Mouse (Mus musculus) kidney, adult 8-10 months (tissue): ENCODE results near the gene Ppip5k1.
"Not testable (repeated sequence)": the region's sequence is repeated elsewhere in the genome, so short reads cannot be mapped to it uniquely, and the experiment has no call there.

Source experiments
- DNase-seq, 2 experiments: peaks; one replicate each; pipeline ENCODE4 v3.0.0; 2022

Ppip5k1 gene

DNA sequence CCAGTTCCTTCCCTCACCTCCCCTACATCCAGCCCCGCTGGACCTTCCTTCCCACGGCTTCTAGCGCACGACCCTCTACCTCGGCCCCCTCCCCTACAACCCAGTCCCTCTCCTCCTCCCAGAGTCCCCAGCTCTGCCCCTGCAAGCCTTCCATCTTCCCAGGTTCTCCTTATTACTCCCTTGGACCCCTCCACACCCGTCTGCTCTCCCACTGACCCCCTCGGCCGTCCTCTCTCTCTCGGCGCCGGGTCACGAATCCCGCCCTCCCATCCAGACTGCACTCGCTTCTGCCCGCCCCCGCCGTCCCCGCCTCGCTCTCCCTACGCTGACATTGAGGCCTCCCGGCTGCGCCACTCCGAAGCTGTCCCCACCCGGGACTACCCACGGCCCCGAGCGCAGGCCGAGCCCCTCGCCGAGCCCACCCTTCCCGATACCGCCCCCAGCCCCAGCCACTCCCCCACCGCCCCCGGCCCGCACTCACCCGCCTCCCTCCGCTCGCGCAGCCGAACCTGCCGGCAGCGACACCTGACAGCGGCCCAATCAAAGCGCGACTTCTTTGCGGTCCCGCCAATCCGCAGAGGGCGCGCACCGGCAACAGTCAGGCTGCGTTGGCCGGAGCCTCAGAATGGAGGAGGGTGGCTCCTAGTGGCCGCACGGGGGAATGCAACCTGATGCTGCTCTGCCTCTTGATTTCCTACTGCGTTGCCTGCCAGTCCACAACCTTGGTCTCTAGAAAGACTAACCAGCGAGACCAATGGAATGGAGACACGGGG lies at the start of gene Ppip5k1:
TSS of gene Ppip5k1 (minus strand) at position 577 of the 773 bp plus-strand sequence.
- DNase-seq: peak; percentile 97 to 98

DNA sequence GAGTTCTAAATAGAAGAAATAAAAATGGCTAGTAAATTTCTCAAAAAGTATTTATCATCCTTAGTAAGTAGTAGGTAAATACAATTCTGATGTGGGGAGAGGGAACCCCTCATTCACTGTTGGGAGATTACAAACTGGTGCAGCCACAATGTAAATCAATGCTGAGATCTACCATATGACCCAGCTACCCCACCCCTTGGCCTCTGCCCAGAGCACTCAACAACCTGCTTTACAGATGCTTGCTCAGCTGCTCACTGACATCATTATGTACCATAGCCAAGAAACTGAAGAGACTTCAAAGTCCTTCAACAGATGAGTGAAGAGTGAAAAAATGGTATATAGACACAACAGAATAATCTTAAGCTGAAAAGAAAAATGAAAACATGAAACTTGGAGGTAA lies 48.1 kb upstream of the Ppip5k1 start:
- no peak for DNase-seq

DNA sequence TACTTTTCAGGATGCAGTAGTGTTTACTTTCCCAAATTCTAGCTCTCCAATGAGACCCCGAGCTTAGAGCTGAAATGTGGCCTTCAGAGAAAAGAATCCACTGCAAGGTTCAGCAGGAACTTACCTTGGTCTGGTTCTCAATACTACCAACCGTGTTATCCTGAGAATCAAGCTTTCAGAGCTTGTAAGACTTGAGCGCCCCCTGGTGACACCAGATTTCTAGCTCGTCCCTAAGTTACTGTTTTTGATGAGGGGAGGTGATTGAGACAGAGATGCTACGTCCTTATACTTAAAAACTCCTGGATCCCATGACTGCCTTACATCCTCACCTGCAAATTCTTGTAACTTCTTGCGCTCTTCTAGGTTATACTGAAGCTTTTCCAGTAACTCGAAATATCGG lies 41.4 kb upstream of the Ppip5k1 start:
- peak; percentile 40 to 87 for DNase-seq

DNA sequence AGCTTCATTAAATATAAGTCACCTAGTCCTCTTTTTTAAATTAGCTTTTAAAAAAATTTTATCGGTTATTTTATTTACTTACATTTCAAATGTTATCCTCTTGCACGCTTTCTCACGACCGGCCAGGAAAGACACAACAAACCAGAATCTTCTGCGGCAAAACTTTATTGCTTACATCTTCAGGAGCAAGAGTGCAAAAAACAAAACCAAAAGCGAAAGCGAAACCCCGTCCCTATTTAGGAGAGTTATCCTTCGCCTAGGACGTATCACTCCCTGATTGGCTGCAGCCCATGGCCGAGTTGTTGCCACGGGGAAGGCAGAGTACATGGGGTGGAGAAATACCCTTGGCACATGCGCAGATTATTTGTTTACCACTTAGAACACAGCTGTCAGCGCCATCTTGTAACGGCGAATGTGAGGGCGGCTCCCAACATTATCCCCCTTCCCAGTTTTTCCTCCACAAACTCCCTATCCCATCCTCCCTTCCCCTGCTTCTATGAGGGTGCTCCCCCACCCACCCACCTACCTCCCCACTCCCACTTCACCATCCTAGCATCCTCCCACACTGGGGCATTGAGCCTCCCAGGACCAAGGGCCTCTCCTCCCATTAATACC lies 31.9 kb upstream of the Ppip5k1 start, which contains the start of gene Strc:
TSS of gene Strc (minus strand) at position 208 of the 615 bp plus-strand sequence.
- DNase-seq: not testable (repeated sequence)

DNA sequence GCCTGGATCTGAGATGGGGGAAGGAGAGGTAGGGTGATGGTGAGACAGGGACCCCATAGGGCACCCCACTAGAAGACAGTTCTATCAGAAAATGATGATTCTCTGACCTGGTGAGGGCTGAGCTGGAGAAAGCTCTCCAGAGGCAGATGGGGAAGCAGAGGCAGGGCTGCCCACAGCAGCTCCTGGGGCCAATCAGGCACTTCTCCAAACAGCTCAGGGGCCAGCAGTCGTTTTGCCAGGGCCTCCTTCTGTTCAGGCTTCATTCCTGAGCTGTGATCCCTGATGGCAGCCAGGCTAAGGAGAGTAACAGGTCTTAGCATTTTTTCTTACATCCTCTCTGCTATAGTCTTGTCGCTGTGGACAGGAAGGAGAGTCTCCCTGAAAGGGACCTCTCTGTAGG lies 19.6 kb upstream of the Ppip5k1 start:
- no peak for DNase-seq

DNA sequence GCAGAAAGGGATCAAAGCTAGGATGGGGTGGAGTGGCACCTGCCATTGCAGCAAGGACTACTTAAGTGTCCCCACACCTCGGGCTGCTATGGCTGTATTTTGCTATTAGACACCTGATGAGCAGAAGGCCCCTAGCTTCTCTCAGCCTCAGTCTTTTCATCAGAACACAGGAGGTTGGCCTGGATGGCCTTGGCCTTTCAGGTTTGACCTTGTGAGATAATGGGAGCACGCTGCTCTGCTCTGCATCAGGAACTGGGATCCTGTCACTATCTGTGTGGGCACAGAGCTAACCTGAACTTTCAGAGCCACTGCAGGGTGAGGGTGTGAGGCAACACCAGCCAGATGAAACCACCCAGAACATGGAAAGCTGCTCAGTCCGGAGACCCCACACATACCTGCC lies 17.1 kb upstream of the Ppip5k1 start:
- no peak for DNase-seq

DNA sequence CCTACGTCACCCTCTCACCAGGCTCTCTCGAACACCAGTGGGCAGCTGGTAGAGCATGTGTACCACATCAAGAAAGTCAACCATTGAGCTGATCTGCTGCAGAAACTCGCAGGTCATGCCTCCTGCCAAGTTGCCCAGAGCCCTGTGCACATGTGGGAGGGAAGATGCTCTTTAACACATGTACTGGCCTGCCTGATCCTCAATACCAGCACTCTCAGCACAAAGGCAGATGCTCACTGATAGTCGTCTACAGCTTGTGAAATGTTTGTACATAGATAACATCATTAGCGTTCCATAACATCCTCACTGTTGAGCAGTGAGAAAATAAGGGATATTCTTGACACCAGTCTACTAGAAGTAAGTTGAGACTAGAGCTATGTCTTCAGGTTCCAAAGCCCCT lies 15.7 kb upstream of the Ppip5k1 start:
- no peak for DNase-seq

DNA sequence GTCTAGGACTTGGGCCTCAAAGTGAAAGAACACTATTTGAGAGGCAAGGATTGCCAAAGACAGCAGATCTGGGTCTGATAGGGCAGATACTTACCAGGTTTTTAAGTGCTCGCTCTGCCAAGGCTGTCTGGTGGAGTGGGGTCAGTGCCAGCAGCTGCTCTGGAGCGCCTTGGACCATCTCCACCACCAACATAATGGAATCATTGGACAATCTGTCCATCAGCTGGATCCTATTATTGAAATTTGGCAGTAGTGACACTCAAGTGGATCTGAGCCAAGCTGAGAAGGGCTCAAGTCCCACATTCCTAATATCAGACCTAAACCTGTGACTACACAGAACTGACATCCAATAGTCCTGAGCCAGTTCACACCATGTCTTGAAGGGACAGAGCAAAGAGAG lies 13.6 kb upstream of the Ppip5k1 start:
- no peak for DNase-seq

DNA sequence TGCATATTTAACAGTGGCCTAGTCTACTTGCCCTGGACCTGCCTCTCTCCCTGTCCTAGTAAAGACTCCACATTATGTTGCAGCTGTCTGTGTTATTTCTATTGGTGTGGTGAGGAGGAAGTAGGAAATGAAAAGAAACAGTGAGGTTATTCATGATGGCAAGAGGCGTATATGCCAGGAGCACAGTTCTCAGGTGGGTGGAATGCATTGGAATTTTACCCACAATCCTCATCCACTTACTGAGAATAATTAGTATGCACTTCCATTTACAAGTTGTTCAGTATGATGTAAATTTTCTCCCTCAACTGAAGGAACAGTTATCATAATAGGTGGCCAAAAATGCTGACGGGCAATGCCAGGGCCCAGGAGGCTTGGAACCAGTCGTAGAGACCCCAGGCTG lies 8.5 kb upstream of the Ppip5k1 start:
- DNase-seq: no peak

DNA sequence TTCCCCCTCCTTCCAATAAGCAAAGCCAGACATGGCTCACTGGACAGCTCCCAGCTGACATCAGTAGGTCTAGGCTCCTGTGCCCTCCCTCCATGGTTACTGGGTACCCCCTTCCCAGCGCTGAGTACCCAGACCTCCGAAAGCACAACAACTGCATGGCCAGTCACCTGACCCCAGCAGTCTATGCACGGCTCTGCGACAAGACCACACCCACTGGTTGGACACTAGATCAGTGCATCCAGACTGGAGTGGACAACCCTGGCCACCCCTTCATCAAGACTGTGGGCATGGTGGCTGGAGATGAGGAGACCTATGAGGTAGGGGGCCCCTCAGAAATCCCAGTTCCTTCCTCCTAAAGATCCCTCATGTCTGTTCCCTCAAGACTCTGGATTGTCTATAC lies 4.3 kb upstream of the Ppip5k1 start:
- DNase-seq: no peak

DNA sequence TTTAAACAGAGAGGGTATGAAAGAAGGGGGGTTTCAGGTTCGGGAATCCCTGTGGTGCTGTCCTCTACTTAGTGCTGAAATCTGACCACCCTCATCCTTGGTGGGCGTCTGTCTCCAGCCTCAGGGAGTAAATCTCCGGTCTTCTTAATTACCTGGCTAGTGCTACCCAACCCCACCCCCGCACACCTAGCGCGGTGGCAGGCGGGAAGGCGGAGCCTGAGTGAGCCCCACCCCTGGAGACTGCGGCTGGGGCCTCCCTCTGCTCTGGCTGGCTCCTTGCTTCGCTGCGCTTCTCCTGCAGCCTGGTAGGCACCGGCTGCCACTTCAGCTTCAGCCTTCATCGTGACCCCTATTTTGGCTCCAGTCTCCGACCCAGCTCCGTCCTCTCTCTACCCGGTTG lies 3.2 kb upstream of the Ppip5k1 start:
- peak; percentile 77 to 83 for DNase-seq

DNA sequence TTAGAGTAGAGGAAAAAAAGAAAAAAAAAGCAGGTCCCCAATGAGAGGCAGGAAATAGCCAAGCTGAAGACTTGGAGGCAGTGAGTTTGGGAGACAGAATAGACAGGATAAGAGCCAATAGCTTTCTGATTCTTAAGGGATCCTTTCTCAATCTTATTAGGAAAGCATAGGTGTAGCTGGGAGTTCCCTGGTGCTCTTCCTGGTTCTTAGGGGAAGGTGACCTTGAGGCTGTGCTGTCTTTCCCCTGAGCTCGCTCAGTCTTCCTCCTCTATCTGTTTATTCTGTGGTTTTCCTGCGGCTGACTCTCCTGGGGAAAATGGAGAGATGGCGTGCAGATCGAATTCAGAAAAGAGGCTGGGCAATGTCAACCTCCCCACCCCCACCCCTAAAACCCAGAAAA lies 2.8 kb upstream of the Ppip5k1 start:
- no peak for DNase-seq

DNA sequence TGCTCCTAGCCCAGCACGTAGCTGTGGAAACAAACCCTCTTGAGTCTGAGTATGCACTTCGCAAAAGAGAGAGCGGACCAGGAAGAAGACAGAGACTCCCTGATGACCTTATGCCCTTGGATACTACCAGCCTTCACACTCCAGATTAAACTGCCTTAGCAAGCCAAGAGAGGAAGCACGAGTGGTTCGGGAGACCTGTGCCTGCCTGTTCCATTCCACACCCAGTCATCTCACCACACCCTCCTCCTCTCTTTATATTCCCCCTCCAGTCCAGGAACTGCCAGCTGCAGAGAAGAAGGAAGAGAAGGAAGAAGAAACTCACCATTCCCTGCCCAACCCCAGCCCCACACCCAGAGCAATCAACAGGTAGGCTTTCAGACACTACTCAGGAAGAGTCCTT lies 2.3 kb upstream of the Ppip5k1 start, which contains the start of gene Ckmt1:
TSS of gene Ckmt1 (plus strand) at position 221 of the 400 bp plus-strand sequence.
- DNase-seq: peak in 1 of 2 experiments; percentile 18

DNA sequence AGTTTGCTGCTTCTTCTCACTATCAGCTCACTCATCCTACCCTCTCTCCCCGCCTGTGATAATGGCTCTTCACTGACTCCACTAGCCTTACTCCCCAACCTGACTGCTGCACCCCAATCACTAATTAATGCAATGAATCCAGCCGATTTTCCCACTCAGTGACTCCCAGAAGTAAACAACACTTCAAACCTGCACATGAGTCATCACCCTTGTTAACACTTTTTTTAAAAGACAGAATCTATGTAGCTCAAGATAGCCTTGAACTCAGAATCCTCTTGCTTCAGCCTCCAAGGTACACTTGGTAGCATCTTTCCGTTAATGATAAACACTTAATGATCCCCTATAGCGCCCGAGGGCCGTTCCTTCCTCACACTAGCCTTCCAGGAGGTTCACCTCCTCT lies 818 bp downstream of the Ppip5k1 start:
- peak in 1 of 2 experiments; percentile 9 for DNase-seq

DNA sequence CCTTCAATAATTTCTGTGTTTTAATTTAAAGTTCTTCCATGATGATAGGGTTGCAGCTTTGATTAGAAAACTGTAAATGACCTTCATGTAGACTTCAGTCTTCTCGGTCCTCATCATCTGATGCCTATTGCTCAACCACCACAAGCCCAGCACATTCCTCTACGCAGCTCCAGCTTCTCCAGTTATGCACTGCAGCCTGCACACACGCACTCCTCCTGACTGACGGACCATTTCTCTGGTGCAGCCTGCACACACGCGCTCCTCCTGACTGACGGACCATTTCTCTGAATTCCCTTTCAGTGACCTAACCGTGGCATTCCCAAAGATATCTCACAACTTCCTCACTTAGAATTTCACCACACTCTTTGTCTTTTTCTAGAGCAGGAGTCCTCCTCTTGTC lies 2.0 kb downstream of the Ppip5k1 start:
- no peak for DNase-seq

DNA sequence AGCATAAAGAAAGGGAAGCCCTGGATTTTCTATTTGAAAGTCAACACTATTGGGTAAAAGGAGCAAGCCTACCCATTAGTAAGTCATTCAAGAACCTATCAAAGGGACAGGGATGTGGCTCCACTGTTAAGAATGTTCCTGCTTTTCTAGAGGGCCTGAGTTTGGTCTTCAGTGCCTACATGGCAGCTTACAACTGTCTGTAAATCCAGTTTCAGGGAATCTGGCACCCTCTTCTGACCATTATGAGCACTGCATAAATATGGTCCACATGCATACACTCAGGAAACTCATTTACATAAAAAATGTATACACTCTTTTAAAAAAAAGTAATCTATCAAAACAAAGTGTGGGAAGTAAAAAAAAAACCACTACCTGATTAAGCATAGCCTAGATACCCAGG lies 16.1 kb downstream of the Ppip5k1 start:
- peak in 1 of 2 experiments; percentile 8 for DNase-seq

DNA sequence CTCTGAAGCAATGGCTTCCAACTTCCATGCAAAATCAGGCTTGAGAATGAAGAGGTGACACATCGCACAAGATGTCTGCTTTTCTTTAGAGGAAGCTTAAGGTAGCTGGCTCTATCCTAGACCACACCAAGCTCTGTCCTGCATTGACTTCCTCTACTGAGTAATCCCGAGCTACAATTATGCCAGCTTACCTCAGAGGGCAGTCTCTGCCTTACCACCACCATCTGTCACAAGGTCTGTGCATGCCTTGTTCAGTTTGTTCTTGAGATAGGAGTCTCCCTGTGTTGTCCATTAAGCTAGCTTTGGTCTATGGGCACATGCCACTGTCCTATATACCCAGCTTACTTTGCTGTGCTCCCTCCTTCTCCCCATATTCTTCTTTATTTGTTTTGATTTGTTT lies 25.7 kb downstream of the Ppip5k1 start:
- DNase-seq: no peak

DNA sequence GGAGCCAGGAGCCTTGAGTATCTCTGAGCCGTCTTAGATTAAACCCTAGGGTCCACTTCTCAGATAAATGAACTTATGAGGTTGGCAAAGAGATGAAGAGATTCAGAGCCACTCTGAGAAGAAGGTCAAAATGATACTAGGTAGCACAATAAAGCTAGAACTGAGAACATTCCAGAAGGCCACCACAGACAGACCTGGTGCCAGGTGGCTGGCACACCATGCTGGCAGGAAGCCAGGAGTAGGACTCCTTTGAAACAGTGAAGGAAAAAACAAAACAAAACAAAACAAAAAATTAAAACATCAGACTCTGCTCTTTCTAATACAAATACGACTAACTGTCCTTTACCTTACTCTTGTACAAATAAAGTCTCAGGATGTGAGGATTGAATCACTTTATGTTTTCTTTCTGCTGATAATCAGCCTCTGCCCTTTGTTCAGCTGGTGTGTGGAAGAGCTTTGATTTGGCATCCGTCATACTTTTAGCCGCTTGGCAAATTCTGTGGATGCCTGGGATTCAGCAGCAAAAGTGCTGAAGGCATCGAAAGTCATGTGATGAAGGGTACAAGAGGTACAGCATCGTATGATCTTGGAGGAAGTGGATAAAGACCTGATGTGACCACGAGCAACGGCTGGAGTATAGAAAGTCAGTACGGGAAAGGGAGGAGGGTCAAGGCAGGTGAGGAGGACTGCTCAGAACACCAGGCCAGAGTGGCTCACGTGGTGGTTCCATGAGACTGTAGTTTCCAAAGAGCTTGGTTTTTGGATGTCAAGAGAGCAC lies 31.3 kb downstream of the Ppip5k1 start:
- DNase-seq: peak; percentile 28 to 40

DNA sequence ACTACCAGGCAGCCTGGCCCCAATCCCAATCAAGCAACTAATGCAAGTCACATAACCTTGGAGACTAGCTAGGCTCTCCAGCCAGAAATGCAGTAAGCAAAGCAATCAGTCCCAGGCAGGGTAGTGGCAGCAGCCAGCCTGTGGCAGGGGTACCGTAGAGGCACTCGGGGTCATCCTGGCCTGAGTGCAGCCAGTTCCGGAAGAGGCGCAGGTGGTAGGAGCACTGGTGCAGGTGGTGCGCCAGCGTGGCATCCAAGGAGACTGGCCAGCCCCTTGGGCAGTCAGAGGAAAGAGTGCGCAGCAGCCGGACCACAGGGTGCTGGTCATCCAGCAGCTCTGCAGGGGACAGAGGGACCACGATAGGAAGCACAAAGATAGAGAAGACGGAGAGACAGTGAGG lies 32.2 kb downstream of the Ppip5k1 start:
- DNase-seq: no peak

DNA sequence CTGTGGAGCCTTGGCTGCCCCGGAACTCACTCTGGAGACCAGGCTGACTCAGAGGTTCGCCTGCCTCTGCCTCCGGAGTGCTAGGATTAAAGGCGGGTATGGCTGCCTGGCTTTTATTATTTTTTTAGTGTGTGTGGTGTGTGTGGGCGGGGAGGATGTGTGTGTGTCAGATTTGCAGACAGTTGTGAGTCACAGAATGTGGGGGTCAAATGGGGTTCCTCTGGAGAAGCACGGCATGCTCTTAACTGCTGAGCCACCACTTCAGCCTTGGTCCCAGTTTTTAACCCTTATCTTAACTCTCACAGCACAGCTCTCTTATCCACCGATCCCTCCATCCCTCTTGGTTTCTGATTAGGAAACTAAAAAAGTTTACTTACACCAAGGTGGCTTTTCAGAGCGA lies 38.9 kb downstream of the Ppip5k1 start:
- no peak for DNase-seq

DNA sequence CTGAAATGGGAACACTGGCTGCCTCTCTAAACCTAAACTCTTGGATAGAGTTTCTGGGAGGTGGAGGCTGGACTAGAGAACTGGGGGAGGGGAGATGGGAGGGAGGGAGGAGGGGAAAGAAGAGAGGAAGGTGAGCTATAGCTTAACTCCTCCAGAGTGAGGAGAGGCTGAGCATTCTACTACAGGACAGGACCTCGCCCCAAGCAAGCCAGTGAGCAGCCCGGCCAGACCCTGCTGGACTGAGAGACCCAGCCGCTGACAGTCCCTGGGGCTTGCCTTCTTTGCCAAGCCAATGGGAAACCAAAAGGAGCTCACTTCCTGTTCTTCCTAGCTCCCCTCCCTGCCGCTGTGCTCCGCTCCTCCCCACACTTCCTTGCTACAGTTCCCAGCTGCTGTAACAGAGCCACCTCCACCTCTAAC lies 46.2 kb downstream of the Ppip5k1 start:
- DNase-seq: peak in 1 of 2 experiments; percentile 18

DNA sequence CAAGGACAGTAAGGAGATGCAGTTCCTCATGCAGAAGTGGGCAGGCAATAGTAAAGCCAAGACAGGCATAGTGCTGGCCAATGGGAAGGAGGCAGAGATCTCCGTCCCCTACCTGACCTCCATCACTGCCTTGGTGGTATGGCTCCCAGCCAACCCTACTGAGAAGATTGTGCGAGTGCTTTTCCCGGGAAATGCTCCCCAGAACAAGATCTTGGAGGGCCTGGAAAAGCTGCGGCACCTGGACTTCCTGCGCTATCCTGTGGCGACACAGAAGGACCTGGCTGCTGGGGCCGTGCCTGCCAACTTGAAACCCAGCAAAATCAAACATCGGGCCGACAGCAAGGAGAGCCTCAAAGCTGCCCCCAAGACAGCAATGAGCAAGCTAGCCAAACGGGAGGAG lies 55.2 kb downstream of the Ppip5k1 start:
- no peak for DNase-seq

DNA sequence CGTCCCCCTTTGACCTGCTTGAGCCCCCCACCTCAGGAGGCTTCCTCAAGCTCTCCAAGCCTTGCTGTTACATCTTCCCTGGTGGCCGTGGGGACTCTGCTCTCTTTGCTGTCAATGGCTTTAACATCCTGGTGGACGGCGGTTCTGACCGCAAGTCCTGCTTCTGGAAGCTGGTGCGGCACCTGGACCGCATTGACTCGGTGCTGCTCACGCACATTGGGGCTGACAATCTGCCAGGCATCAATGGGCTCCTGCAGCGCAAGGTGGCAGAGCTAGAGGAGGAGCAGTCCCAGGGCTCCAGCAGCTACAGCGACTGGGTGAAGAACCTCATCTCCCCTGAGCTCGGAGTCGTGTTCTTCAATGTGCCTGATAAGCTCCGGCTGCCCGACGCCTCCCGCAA lies 55.7 kb downstream of the Ppip5k1 start:
- DNase-seq: no peak

DNA sequence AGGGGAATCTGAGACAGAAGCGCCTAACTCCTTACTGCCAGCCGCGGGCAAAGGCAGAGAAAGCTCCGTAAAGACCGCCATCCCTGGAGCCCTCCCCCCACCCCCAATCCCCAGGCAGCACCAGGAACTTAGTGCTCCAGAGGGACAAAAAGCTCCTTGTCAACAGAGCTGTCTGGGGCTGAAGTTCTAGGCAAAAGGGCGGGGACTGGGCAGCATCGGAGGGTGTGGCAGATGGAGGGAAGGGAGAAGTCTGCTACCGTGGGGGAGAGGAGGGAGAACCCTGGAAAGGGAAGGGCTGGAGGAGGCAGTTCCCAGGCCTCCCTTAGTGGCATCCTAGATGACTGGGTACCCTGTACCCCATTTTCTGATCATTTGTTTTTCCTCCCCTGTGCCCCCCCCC lies 57.1 kb downstream of the Ppip5k1 start:
- DNase-seq: no peak
